Mouse (Mus musculus) forebrain, embryonic 14.5 days (tissue): ENCODE results near the gene Rilpl1. TPM values are rescaled to one million over a fixed set of nuclear protein-coding genes. Genes with fewer than 3 reads are reported as not detected.

Source experiments
- ATAC-seq: fragments of 200-750 bp; cut with Nextera tagmentation; 2 replicates; pipeline ENCODE4 v1.8.0; 2017; ENCODE audit warnings: mild to moderate bottlenecking, moderate library complexity
- DNase-seq: peaks from one replicate; pipeline ENCODE4 v3.0.0-alpha.2; 2015; ENCODE audit warnings: low spot score
- H3K27ac ChIP-seq: fragments of 300-500 bp; sonication (generic); 2 replicates; pipeline ENCODE4 v1.5.1; 2014; ENCODE audit warnings: low read depth, mild to moderate bottlenecking, control low read depth, low read length, moderate library complexity
- H3K27me3 ChIP-seq: fragments of 300-500 bp; sonication (generic); replicated peaks from 2 replicates; pipeline ENCODE4 v1.6.1; 2014; ENCODE audit warnings: low read length, control low read depth, mixed read lengths; ENCODE audit not compliant: control insufficient read depth, insufficient read depth
- H3K36me3 ChIP-seq: fragments of 300-500 bp; sonication (generic); 2 replicates; pipeline ENCODE4 v1.6.1; 2014; ENCODE audit warnings: low read length, control low read depth; ENCODE audit not compliant: control insufficient read depth, insufficient read depth
- H3K4me1 ChIP-seq: fragments of 300-500 bp; sonication (generic); 2 replicates; pipeline ENCODE4 v1.6.1; 2014; ENCODE audit warnings: antibody characterized with exemption, low read length, control low read depth; ENCODE audit not compliant: control insufficient read depth, insufficient read depth
- H3K4me2 ChIP-seq: fragments of 300-500 bp; sonication (generic); 2 replicates; pipeline ENCODE4 v1.6.1; 2014; ENCODE audit warnings: mild to moderate bottlenecking, control low read depth, low read length
- H3K4me3 ChIP-seq: fragments of 300-500 bp; sonication (generic); 2 replicates; pipeline ENCODE4 v1.5.1; 2014; ENCODE audit warnings: low read depth, low read length, control low read depth
- H3K9ac ChIP-seq: fragments of 300-500 bp; sonication (generic); 2 replicates; pipeline ENCODE4 v1.6.1; 2014; ENCODE audit warnings: mild to moderate bottlenecking, low read length, control low read depth, moderate library complexity
- H3K9me3 ChIP-seq: fragments of 300-500 bp; sonication (generic); replicated peaks from 2 replicates; pipeline ENCODE4 v1.6.1; 2016; ENCODE audit warnings: low read length, control low read depth, mixed read lengths; ENCODE audit not compliant: control insufficient read depth
- WGBS: fragments of 180-500 bp; shearing (Covaris S2); extraction: QIAGEN DNeasy Blood & Tissue Kit; methylation state at CpG from one replicate; pipeline ENCODE4 v1.1.7; 2014; 5-methylcytosine and 5-hydroxymethylcytosine counted together
- polyA plus RNA-seq: library from polyadenylated mRNA; unstranded; fragments of >200 nt; fragmentation: Nextera tagmentation; extraction: Ambion mirVana; gene quantifications from 2 replicates; pipeline ENCODE4 v1.2.1, GENCODE M21; 2014

The Rilpl1 gene
- polyA plus RNA-seq, 1 experiment from 2014 or later: 10.4 TPM

DNA sequence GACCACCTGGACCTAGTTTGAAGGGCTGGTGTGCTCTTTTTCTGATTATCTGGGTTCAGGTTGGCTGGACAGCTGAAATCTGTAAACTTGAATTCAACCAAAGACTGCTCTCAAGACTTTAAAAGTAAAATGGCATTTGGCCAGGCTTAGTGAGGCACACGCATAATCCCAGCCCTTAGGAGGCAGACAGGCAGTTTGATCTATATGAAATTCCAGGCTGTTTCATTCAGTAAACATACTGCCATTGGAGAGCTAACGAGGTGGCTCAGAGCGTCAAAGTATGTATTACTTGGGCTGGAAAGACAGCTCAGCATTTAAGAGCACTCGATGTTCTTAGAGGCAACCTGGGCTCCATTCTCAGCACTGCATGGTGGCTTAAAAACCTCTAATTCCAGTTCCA, 39.5 kb downstream of the Rilpl1 start:
- WGBS: 39% methylated on average over 4 of the region's 4 CpGs
- H3K27ac ChIP-seq: no peak overlapping the region
- H3K4me3 ChIP-seq: no peak overlapping the region
- no peak overlapping the region for H3K9ac ChIP-seq
- ATAC-seq: no peak
- no peaks in the 10 kb centered on the region for H3K9me3 ChIP-seq
- H3K4me2 ChIP-seq: no peak overlapping the region
- no peaks in the 10 kb centered on the region for H3K27me3 ChIP-seq
- peaks cover 54% of the 10 kb centered on the region for H3K36me3 ChIP-seq
- no peak for DNase-seq
- no peaks in the 10 kb centered on the region for H3K4me1 ChIP-seq

GRCm38 (mm10) chr5:124488885-124489284, 42.3 kb downstream of the Rilpl1 start:
- ATAC-seq (no peak), DNase-seq (no peak)
- Histone ChIP-seq H3K9me3 (no peaks in the 10 kb centered on the region), H3K36me3 (peaks cover 37% of the 10 kb centered on the region), H3K27ac (no peak overlapping the region), H3K27me3 (no peaks in the 10 kb centered on the region), H3K4me2 (no peak overlapping the region), H3K4me1 (peaks cover 6% of the 10 kb centered on the region), H3K9ac (no peak overlapping the region), H3K4me3 (no peak overlapping the region)
- 90% methylated on average over 3 of the region's 3 CpGs for WGBS

- no peaks in the 10 kb centered on the region for H3K27me3 ChIP-seq
- ATAC-seq (no peak), DNase-seq (no peak)
- WGBS: 91% methylated on average over 5 of the region's 5 CpGs
- H3K27ac ChIP-seq: no peak overlapping the region
- H3K4me2 ChIP-seq: no peak overlapping the region
- H3K4me3 ChIP-seq: no peak overlapping the region
- H3K36me3 ChIP-seq: peaks cover 9% of the 10 kb centered on the region; the same call in 1 of the 2 replicates
- no peaks in the 10 kb centered on the region for H3K9me3 ChIP-seq
- peaks cover 9% of the 10 kb centered on the region for H3K4me1 ChIP-seq
- no peak overlapping the region for H3K9ac ChIP-seq
Observed at GRCm38 (mm10) chr5:124485654-124486053, 45.5 kb downstream of the Rilpl1 start.

DNA sequence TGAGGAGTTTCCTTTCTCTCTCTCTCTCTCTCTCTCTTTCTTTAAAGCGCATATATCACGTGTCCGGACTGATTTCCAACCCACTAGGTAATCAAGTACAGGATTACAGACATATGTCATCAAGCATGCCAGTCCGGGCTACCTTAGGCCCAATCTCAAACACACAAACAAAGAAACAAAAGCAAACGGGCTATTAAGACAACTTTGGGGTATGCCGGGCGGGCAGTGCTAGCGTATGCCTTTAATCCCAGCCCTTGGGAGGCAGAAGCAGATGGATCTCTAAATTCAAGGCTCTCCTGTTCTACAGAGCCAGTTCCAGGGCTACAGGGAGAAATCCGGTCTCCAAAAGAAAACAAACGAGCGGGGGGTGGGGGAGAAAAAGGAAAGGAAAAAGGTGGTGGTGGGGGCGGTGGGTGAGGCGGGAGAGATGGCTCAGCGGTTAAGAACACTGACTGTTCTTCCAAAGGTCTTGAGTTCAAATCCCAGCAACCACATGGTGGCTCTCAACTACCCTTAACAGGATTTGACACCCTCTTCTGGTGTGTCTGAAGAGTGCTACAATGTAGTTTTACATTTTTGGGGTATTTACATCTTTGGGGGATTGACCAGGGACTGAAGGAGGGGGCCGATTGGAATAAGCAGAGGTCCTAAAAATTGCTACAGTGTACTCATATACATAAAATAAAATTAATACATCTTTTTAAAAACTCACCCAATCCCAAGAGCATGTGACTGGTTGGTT, 47.4 kb downstream of the Rilpl1 start:
- DNase-seq (no peak), ATAC-seq (peak; percentile 57)
- no peaks in the 10 kb centered on the region for H3K36me3 ChIP-seq
- no peaks in the 10 kb centered on the region for H3K9me3 ChIP-seq
- no peaks in the 10 kb centered on the region for H3K27me3 ChIP-seq
- H3K27ac ChIP-seq: peak overlapping the region; percentile 99
- 8% methylated on average over 15 of the region's 15 CpGs for WGBS
- peaks cover 9% of the 10 kb centered on the region for H3K4me1 ChIP-seq
- peak overlapping the region; percentile 73 for H3K4me2 ChIP-seq
- H3K4me3 ChIP-seq: peak overlapping the region; percentile 65
- peak overlapping the region; percentile 77 for H3K9ac ChIP-seq

GRCm38 (mm10) chr5:124482966-124483654, 48.1 kb downstream of the Rilpl1 start, which contains the start of gene Snrnp35:
TSS of gene Snrnp35 (plus strand) at chr5:124483134.
- WGBS: under 1% methylated on average over 48 of the region's 48 CpGs

DNA sequence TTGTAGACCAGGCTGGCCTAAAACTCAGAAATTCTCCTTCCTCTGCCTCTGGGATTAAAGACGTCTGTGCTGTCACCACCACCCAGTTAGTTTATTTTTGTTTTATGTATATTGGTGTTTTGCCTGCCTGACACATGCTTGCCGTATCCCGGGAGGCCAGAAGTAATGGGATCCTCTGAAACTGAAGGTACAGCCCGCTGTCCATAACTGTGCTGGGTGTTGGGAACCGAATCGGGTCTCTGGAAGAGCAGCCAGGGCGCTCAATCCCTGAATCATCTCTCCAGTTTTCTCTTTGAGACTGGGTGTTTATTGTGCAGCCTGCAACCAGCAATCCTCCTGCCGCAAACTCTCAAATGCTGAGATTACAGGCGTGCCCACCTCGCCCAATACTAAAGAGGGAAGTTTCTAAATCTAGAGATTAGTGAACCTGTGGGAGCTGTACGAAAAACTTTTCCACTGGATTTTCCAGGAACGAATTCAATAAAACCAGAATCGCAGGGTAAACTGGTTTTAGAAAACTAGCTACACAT, 48.7 kb downstream of the Rilpl1 start:
- H3K4me3 ChIP-seq: peak overlapping the region; percentile 65
- H3K9me3 ChIP-seq: no peaks in the 10 kb centered on the region
- 3% methylated on average over 13 of the region's 13 CpGs for WGBS
- peak overlapping the region; percentile 73 for H3K4me2 ChIP-seq
- DNase-seq (no peak), ATAC-seq (no peak)
- peak overlapping the region; percentile 77 for H3K9ac ChIP-seq
- peaks cover 13% of the 10 kb centered on the region for H3K4me1 ChIP-seq
- no peaks in the 10 kb centered on the region for H3K36me3 ChIP-seq
- H3K27ac ChIP-seq: peak overlapping the region; percentile 99
- H3K27me3 ChIP-seq: no peaks in the 10 kb centered on the region

More at GRCm38 (mm10) chr5:124482966-124483654, 48.1 kb downstream of the Rilpl1 start, which contains the start of gene Snrnp35:
- H3K36me3 ChIP-seq: no peaks in the 10 kb centered on the region
- no peaks in the 10 kb centered on the region for H3K27me3 ChIP-seq
- DNase-seq: peak; percentile 91
- H3K4me3 ChIP-seq: peak within 1 kb of the TSS; percentile 65
- H3K9me3 ChIP-seq: no peaks in the 10 kb centered on the region
- H3K27ac ChIP-seq: peak within 1 kb of the TSS; percentile 99
- peak within 1 kb of the TSS; percentile 77 for H3K9ac ChIP-seq
- peak within 1 kb of the TSS; percentile 73 for H3K4me2 ChIP-seq
- peak; percentile 92 for ATAC-seq
- H3K4me1 ChIP-seq: peaks cover 13% of the 10 kb centered on the region

- H3K27me3 ChIP-seq: no peaks in the 10 kb centered on the region
- no peak for ATAC-seq
- H3K27ac ChIP-seq: no peak overlapping the region
- H3K4me2 ChIP-seq: no peak overlapping the region
- no peak overlapping the region for H3K9ac ChIP-seq
- 90% methylated on average over 4 of the region's 4 CpGs for WGBS
- H3K4me3 ChIP-seq: no peak overlapping the region
- peaks cover 13% of the 10 kb centered on the region for H3K4me1 ChIP-seq
- DNase-seq: no peak
- H3K9me3 ChIP-seq: no peaks in the 10 kb centered on the region
- no peaks in the 10 kb centered on the region for H3K36me3 ChIP-seq
Observed at GRCm38 (mm10) chr5:124481714-124482113, 49.5 kb downstream of the Rilpl1 start.

GRCm38 (mm10) chr5:124480119-124480518, 51.1 kb downstream of the Rilpl1 start:
- no peak for ATAC-seq
- no peak for DNase-seq
- no peak overlapping the region for H3K9ac ChIP-seq
- H3K4me3 ChIP-seq: no peak overlapping the region
- WGBS: 81% methylated on average over 4 of the region's 4 CpGs
- H3K27ac ChIP-seq: no peak overlapping the region
- H3K9me3 ChIP-seq: no peaks in the 10 kb centered on the region
- no peak overlapping the region for H3K4me2 ChIP-seq
- peaks cover 13% of the 10 kb centered on the region for H3K4me1 ChIP-seq
- H3K36me3 ChIP-seq: no peaks in the 10 kb centered on the region
- H3K27me3 ChIP-seq: no peaks in the 10 kb centered on the region

GRCm38 (mm10) chr5:124478873-124479204, 52.4 kb downstream of the Rilpl1 start:
- WGBS: 79% methylated on average over 1 of the region's 1 CpGs
- Histone ChIP-seq H3K9me3 (no peaks in the 10 kb centered on the region), H3K27ac (no peak overlapping the region), H3K36me3 (no peaks in the 10 kb centered on the region), H3K4me2 (peak overlapping the region; percentile 82), H3K4me1 (peaks cover 7% of the 10 kb centered on the region), H3K4me3 (no peak overlapping the region), H3K27me3 (no peaks in the 10 kb centered on the region), H3K9ac (no peak overlapping the region)
- DNase-seq (no peak), ATAC-seq (no peak)
